Mouse (Mus musculus) small intestine, adult 2 months (tissue): ENCODE measurements around the gene Ccz1.

ENCODE experiments used
- CTCF ChIP-seq: fragments of 200-500 bp; IDR thresholded peaks from 2 replicates; pipeline ENCODE4 v1.5.1; 2012; ENCODE audit warnings: low read depth, mild to moderate bottlenecking, control low read depth, inconsistent platforms, low read length, moderate library complexity, mixed read lengths; ENCODE audit not compliant: insufficient replicate concordance, insufficient read length; ENCODE audit errors: extremely low read depth
- POLR2A ChIP-seq: fragments of 200-500 bp; IDR thresholded peaks from 2 replicates; pipeline ENCODE4 v1.6.1; 2012; ENCODE audit warnings: low read depth, mild to moderate bottlenecking, control low read depth, inconsistent platforms, low read length, moderate library complexity

DNA sequence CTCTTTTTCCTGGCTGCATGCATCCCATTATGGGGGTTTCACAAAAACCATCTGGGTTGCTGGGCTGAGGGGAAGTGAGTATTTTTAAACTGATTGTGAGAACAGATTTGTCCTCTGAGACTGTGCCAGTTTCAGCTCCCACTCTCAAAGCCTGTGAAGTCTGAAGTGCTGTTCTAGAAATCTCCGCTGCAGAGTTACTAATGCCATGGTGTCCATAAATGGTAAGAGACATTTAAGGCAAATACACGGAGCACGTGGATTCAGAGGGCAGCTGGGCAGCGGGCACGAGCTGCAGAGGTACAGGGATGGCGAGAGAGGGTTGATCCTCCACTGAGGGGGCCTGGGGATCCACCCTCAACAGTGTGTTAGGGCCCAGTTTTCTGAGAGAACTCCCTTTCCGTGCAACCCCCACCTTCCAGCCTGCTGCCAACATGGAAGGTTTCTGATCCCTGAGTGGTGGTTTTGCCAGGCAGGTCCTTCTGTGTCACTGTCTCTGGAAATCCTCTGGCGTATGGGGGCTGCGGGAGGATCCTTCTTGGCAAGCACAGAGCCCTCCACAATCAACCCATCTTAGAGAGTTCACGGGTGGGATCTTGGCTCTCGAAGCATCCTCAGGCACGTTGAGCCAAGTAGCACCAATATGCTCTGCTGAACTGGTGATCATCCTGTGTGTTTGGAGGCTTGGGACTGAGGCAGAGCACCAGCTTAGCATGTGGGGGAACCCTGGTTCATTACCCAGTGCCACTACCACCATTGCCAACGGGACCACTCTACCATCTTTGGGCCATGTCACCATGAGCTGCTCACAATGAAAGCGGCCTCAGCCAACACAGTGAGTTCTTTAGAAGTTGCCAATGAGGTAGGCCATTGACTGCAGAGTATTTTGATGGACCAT, 71.2 kb downstream of the Ccz1 start:
- TF ChIP-seq CTCF (no peak), POLR2A (no peak)
